8 mouse cellular contexts compared by ENCODE assay signal in the genomic region with DNA sequence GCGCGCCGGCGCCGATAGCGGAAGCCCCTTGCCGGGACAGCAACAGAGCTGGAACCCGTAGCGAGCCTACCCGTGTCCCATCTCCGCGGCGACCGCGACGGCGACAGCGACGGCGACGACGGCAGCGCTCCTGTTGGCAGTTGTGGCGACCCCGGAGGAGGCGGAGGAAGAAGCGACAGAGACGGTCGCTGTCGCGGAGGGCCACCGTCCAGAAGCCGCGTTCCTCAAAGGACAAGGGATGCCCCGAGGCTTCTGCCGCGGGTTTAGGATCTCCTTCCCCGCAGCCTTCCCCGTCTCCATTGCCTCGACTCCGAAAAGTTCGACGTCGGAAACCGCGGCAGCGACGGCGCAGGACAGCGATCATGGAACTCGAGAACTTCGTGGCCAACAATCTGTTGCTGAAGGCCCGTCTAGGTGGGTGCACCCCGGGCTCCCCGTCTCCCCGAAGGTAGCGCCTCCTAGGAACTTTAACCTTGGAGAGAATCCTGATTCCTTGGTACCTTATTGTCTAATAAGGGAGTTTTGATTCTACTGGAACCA. TPM values are rescaled to one million over a fixed set of nuclear protein-coding genes. Genes with fewer than 3 reads are reported as not detected.
DNase-seq lines count a peak whose midpoint lies in the region; ATAC-seq and TF ChIP-seq lines count a peak whose summit lies in the region.

No protein-coding gene starts in this region.

- 0 out of 2 replicates have a peak, but pooled peaks cover 6% of the 10 kb centered on the region for H3K4me1 ChIP-seq in lung, embryonic 14.5 days (ENCODE audit: insufficient read depth)
- H3K4me1 ChIP-seq in embryonic facial prominence, embryonic 11.5 days (ENCODE audit: control insufficient read depth, insufficient read depth, low read length): no peaks in the 10 kb centered on the region
- 0 out of 2 replicates have a peak, but pooled peaks cover 5% of the 10 kb centered on the region for H3K4me1 ChIP-seq in intestine, embryonic 16.5 days (ENCODE audit: control insufficient read depth, insufficient read depth, low read length)
- H3K4me1 ChIP-seq in neural tube, embryonic 14.5 days (ENCODE audit: control insufficient read depth, insufficient read depth, low read length): peaks cover 8% of the 10 kb centered on the region

- peaks cover 18% of the 10 kb centered on the region for H3K36me3 ChIP-seq in lung, embryonic 14.5 days (ENCODE audit: insufficient read depth)
- H3K36me3 ChIP-seq in embryonic facial prominence, embryonic 11.5 days (replicated peaks; ENCODE audit: control insufficient read depth, insufficient read depth, low read depth, low read length): no peaks in the 10 kb centered on the region
- no peaks in the 10 kb centered on the region for H3K36me3 ChIP-seq in intestine, embryonic 16.5 days (ENCODE audit: control insufficient read depth, insufficient read depth, low read length)
- H3K36me3 ChIP-seq in neural tube, embryonic 14.5 days (ENCODE audit: control insufficient read depth, insufficient read depth, low read length): peaks cover 8% of the 10 kb centered on the region; the same call in 1 of the 2 replicates

- H3K27ac ChIP-seq in lung, embryonic 14.5 days (ENCODE audit: low read depth): peak overlapping the region; percentile 91
- H3K27ac ChIP-seq in embryonic facial prominence, embryonic 11.5 days (replicated peaks; ENCODE audit: low read depth, low read length): peak overlapping the region; percentile 73; the same call in 1 of the 2 replicates
- H3K27ac ChIP-seq in intestine, embryonic 16.5 days (ENCODE audit: low read length): peak overlapping the region; percentile 87
- peak overlapping the region; percentile 81 for H3K27ac ChIP-seq in neural tube, embryonic 14.5 days (ENCODE audit: low read depth, low read length)

- intact Hi-C loops in left cerebral cortex, postnatal 36 days (cut with DNase I): loop anchor here (5.0 kb wide), 1 partner anchor 102 kb away; a partner anchor contains a TSS

- peak overlapping the region; percentile 69 for H3K9ac ChIP-seq in lung, embryonic 14.5 days
- H3K9ac ChIP-seq in embryonic facial prominence, embryonic 11.5 days (replicated peaks; ENCODE audit: low read length): peak overlapping the region; percentile 75
- peak overlapping the region; percentile 69 for H3K9ac ChIP-seq in intestine, embryonic 16.5 days (ENCODE audit: low read depth, low read length)
- H3K9ac ChIP-seq in neural tube, embryonic 14.5 days (replicated peaks; ENCODE audit: low read depth, low read length): peak overlapping the region; percentile 66

- ATAC-seq in lung, embryonic 14.5 days (ENCODE audit: insufficient read depth): no peak
- no peak for ATAC-seq in embryonic facial prominence, embryonic 11.5 days (replicated peaks; ENCODE audit: insufficient number of reproducible peaks, low FRiP score, low TSS enrichment, low read depth)
- no peak for ATAC-seq in intestine, embryonic 16.5 days
- ATAC-seq in neural tube, embryonic 14.5 days (ENCODE audit: low read depth): no peak

- TF ChIP-seq CTCF in lung, embryonic 14.5 days (IDR thresholded peaks at IDR 0.05; ENCODE audit: low read depth): no peak

- no peak for DNase-seq in lung, embryonic 14.5 days
- DNase-seq in lung, postnatal 4 days: no peak
- peak; percentile 46 for DNase-seq in embryonic facial prominence, embryonic 11.5 days (ENCODE audit: low spot score)
- DNase-seq in left cerebral cortex, postnatal 36 days (ENCODE audit: low spot score in 2 of 2): no peak
- no peak for DNase-seq in adrenal gland, adult 8-10 months
- no peak for DNase-seq in layer of hippocampus, postnatal 25 days (ENCODE audit: extremely low spot score in 1 of 2, low spot score in 1 of 2)

- H3K4me3 ChIP-seq in lung, embryonic 14.5 days (ENCODE audit: low read depth, low read length): peak overlapping the region; percentile 72
- H3K4me3 ChIP-seq in embryonic facial prominence, embryonic 11.5 days (ENCODE audit: low read depth, low read length): peak overlapping the region; percentile 51
- peak overlapping the region; percentile 71 for H3K4me3 ChIP-seq in intestine, embryonic 16.5 days (ENCODE audit: low read length)
- peak overlapping the region; percentile 71 for H3K4me3 ChIP-seq in neural tube, embryonic 14.5 days (ENCODE audit: low read depth, low read length)

- no peaks in the 10 kb centered on the region for H3K9me3 ChIP-seq in lung, embryonic 14.5 days (ENCODE audit: low read depth, low read length)
- H3K9me3 ChIP-seq in embryonic facial prominence, embryonic 11.5 days (replicated peaks; ENCODE audit: control insufficient read depth, low read length): no peaks in the 10 kb centered on the region
- no peaks in the 10 kb centered on the region for H3K9me3 ChIP-seq in intestine, embryonic 16.5 days (ENCODE audit: control insufficient read depth, low read length)
- no peaks in the 10 kb centered on the region for H3K9me3 ChIP-seq in neural tube, embryonic 14.5 days (ENCODE audit: control insufficient read depth, low read length)

- H3K27me3 ChIP-seq in lung, embryonic 14.5 days (ENCODE audit: insufficient read depth, low read length): no peaks in the 10 kb centered on the region
- no peaks in the 10 kb centered on the region for H3K27me3 ChIP-seq in embryonic facial prominence, embryonic 11.5 days (ENCODE audit: control insufficient read depth, insufficient read depth, low read length)
- no peaks in the 10 kb centered on the region for H3K27me3 ChIP-seq in intestine, embryonic 16.5 days (replicated peaks; ENCODE audit: control insufficient read depth, insufficient read depth, low read length)
- H3K27me3 ChIP-seq in neural tube, embryonic 14.5 days (ENCODE audit: control insufficient read depth, insufficient read depth, low read length): no peaks in the 10 kb centered on the region

- H3K4me2 ChIP-seq in lung, embryonic 14.5 days: peak overlapping the region; percentile 78
- peak overlapping the region; percentile 72 for H3K4me2 ChIP-seq in embryonic facial prominence, embryonic 11.5 days (ENCODE audit: low read depth, low read length)
- peak overlapping the region; percentile 73 for H3K4me2 ChIP-seq in intestine, embryonic 16.5 days (ENCODE audit: low read depth, low read length)
- peak overlapping the region; percentile 51 for H3K4me2 ChIP-seq in neural tube, embryonic 14.5 days (ENCODE audit: low read depth, low read length)

- WGBS in lung, embryonic 14.5 days: under 1% methylated on average over 57 of the region's 57 CpGs
- under 1% methylated on average over 57 of the region's 57 CpGs for WGBS in embryonic facial prominence, embryonic 11.5 days
- under 1% methylated on average over 56 of the region's 57 CpGs for WGBS in intestine, embryonic 16.5 days
- under 1% methylated on average over 57 of the region's 57 CpGs for WGBS in neural tube, embryonic 14.5 days

RNA-seq across cellular contexts. Expression of a gene that starts 0.5 kb away (rescaled TPM):
- 1.7 and 2.8 TPM in 2 replicates for polyA plus RNA-seq in lung, embryonic 14.5 days (2014; fragmentation: Nextera tagmentation; extraction: Ambion mirVana)
- 1.4 and 3.0 TPM in 2 replicates for polyA plus RNA-seq in embryonic facial prominence, embryonic 11.5 days (2014; fragmentation: Nextera tagmentation; extraction: Ambion mirVana)
- 0.93 and 1.2 TPM in 2 replicates for polyA plus RNA-seq in intestine, embryonic 16.5 days (2015; fragmentation: Nextera tagmentation; extraction: Ambion mirVana)
- 2.9 and 5.3 TPM in 2 replicates for polyA plus RNA-seq in neural tube, embryonic 14.5 days (2014; fragmentation: Nextera tagmentation; extraction: Ambion mirVana)
- 1 to 10 TPM; 5.7 to 5.9 TPM for total RNA-seq in left cerebral cortex, postnatal 36 days (2021)
- 1 to 10 TPM; 1.9 to 5.3 (median 3.1) TPM for total RNA-seq in adrenal gland, adult 8-10 months (2022)
- total RNA-seq in layer of hippocampus, postnatal 25 days (2021): 1 to 10 TPM; 5.6 to 6.6 TPM

RNA-seq across cellular contexts. Expression of a gene that starts 0.7 kb away (rescaled TPM):
- polyA plus RNA-seq in lung, embryonic 14.5 days (2014; fragmentation: Nextera tagmentation; extraction: Ambion mirVana): 23.9 and 24.0 TPM in 2 replicates
- polyA plus RNA-seq in embryonic facial prominence, embryonic 11.5 days (2014; fragmentation: Nextera tagmentation; extraction: Ambion mirVana): 35.0 and 40.8 TPM in 2 replicates
- 21.0 and 23.7 TPM in 2 replicates for polyA plus RNA-seq in intestine, embryonic 16.5 days (2015; fragmentation: Nextera tagmentation; extraction: Ambion mirVana)
- polyA plus RNA-seq in neural tube, embryonic 14.5 days (2014; fragmentation: Nextera tagmentation; extraction: Ambion mirVana): 21.2 and 22.8 TPM in 2 replicates
- 10 to 100 TPM; 13.2 to 14.9 TPM for total RNA-seq in left cerebral cortex, postnatal 36 days (2021)
- total RNA-seq in adrenal gland, adult 8-10 months (2022): 10 to 100 TPM; 23.9 to 25.8 (median 24.1) TPM
- total RNA-seq in layer of hippocampus, postnatal 25 days (2021): 10 to 100 TPM; 13.1 to 15.0 TPM

RNA-seq across cellular contexts. Expression of a gene that starts 23.6 kb away (rescaled TPM):
- 128 and 138 TPM in 2 replicates for polyA plus RNA-seq in lung, embryonic 14.5 days (2014; fragmentation: Nextera tagmentation; extraction: Ambion mirVana)
- polyA plus RNA-seq in embryonic facial prominence, embryonic 11.5 days (2014; fragmentation: Nextera tagmentation; extraction: Ambion mirVana): 70.8 and 77.4 TPM in 2 replicates
- 116 and 118 TPM in 2 replicates for polyA plus RNA-seq in intestine, embryonic 16.5 days (2015; fragmentation: Nextera tagmentation; extraction: Ambion mirVana)
- 74.1 and 84.9 TPM in 2 replicates for polyA plus RNA-seq in neural tube, embryonic 14.5 days (2014; fragmentation: Nextera tagmentation; extraction: Ambion mirVana)
- total RNA-seq in left cerebral cortex, postnatal 36 days (2021): 10 to 100 TPM; 35.7 to 42.1 TPM
- total RNA-seq in adrenal gland, adult 8-10 months (2022): 10 to 100 TPM; 29.6 to 54.5 (median 45.8) TPM
- total RNA-seq in layer of hippocampus, postnatal 25 days (2021): 10 to 100 TPM; 38.2 to 42.7 TPM
